Mouse (Mus musculus) spleen, adult 2 months (tissue): ENCODE measurements around the gene Olfr331.

ENCODE experiments used
- CTCF ChIP-seq: fragments of 200-500 bp; IDR thresholded peaks from 2 replicates; pipeline ENCODE4 v1.5.1; 2011; ENCODE audit warnings: mild to moderate bottlenecking, inconsistent platforms; ENCODE audit not compliant: insufficient read depth, insufficient read length, insufficient replicate concordance; ENCODE audit errors: extremely low read depth
- POLR2A ChIP-seq: fragments of 200-500 bp; IDR thresholded peaks from 2 replicates; pipeline ENCODE4 v1.6.1; 2011; ENCODE audit warnings: low read depth, low read length, inconsistent platforms

GRCm38 (mm10) chr11:58498761-58499160 is 3.6 kb downstream of the Olfr331 start:
- TF ChIP-seq CTCF (no peak), POLR2A (no peak)
